Mouse (Mus musculus) heart, embryonic 16.5 days (tissue): ENCODE measurements around the gene Abcg2. TPM values are rescaled to one million over a fixed set of nuclear protein-coding genes. Genes with fewer than 3 reads are reported as not detected.
"Not testable (repeated sequence)": the region's sequence is repeated elsewhere in the genome, so short reads cannot be mapped to it uniquely, and the experiment has no call there.

Experiments
- ATAC-seq: fragments of 200-750 bp; cut with Nextera tagmentation; replicated peaks from 2 replicates; pipeline ENCODE4 v1.8.0; 2017; ENCODE audit warnings: moderate number of reproducible peaks; ENCODE audit not compliant: insufficient read depth, low FRiP score; ENCODE audit errors: extremely low read depth
- H3K27ac ChIP-seq: fragments of 300-500 bp; sonication (generic); 2 replicates; pipeline ENCODE4 v1.5.1; 2014; ENCODE audit warnings: mild to moderate bottlenecking, low read length, control low read depth, moderate library complexity
- H3K27me3 ChIP-seq: fragments of 300-500 bp; sonication (generic); 2 replicates; pipeline ENCODE4 v1.6.1; 2014; ENCODE audit warnings: low read length, mixed read lengths; ENCODE audit not compliant: control insufficient read depth, insufficient read depth
- H3K36me3 ChIP-seq: fragments of 300-500 bp; sonication (generic); 2 replicates; pipeline ENCODE4 v1.6.1; 2014; ENCODE audit not compliant: control insufficient read depth, insufficient read depth
- H3K4me1 ChIP-seq: fragments of 300-500 bp; sonication (generic); 2 replicates; pipeline ENCODE4 v1.6.1; 2014; ENCODE audit warnings: low read length, mixed read lengths; ENCODE audit not compliant: control insufficient read depth, insufficient read depth
- H3K4me2 ChIP-seq: fragments of 300-500 bp; sonication (generic); 2 replicates; pipeline ENCODE4 v1.6.1; 2014; ENCODE audit warnings: low read depth, mild to moderate bottlenecking, control low read depth, low read length
- H3K4me3 ChIP-seq: fragments of 300-500 bp; sonication (generic); 2 replicates; pipeline ENCODE4 v1.5.1; 2014; ENCODE audit warnings: mild to moderate bottlenecking, control low read depth, low read length
- H3K9ac ChIP-seq: fragments of 300-500 bp; sonication (generic); 2 replicates; pipeline ENCODE4 v1.6.1; 2014; ENCODE audit warnings: low read length, control low read depth
- H3K9me3 ChIP-seq: fragments of 300-500 bp; sonication (generic); replicated peaks from 2 replicates; pipeline ENCODE4 v1.6.1; 2016; ENCODE audit warnings: low read length; ENCODE audit not compliant: control insufficient read depth
- WGBS: fragments of 180-500 bp; shearing (Covaris S2); extraction: QIAGEN DNeasy Blood & Tissue Kit; methylation state at CpG from one replicate; pipeline ENCODE4 v1.1.7; 2014; 5-methylcytosine and 5-hydroxymethylcytosine counted together
- polyA plus RNA-seq: library from polyadenylated mRNA; unstranded; fragments of >200 nt; fragmentation: Nextera tagmentation; extraction: Ambion mirVana; gene quantifications from 2 replicates; pipeline ENCODE4 v1.2.1, GENCODE M21; 2015

Gene Abcg2
- polyA plus RNA-seq, 1 experiment from 2014 or later = 61.3 TPM

GRCm38 (mm10) chr6:58596294-58596653, 12.0 kb downstream of the Abcg2 start:
- peak overlapping the region; percentile 58 for H3K9ac ChIP-seq
- no peaks in the 10 kb centered on the region for H3K9me3 ChIP-seq
- H3K4me3 ChIP-seq = peak overlapping the region; percentile 45
- H3K4me2 ChIP-seq = peak overlapping the region; percentile 63
- no peaks in the 10 kb centered on the region for H3K36me3 ChIP-seq
- peaks cover 8% of the 10 kb centered on the region for H3K4me1 ChIP-seq
- WGBS = 14% methylated on average over 16 of the region's 16 CpGs
- peak; percentile 72 for ATAC-seq
- H3K27ac ChIP-seq = peak overlapping the region; percentile 80
- no peaks in the 10 kb centered on the region for H3K27me3 ChIP-seq

GRCm38 (mm10) chr6:58602119-58602518, 17.8 kb downstream of the Abcg2 start:
- 21% methylated on average over 1 of the region's 1 CpGs for WGBS
- H3K9ac ChIP-seq, H3K36me3 ChIP-seq, H3K4me3 ChIP-seq, H3K4me2 ChIP-seq, H3K27me3 ChIP-seq, H3K9me3 ChIP-seq: not testable (repeated sequence)
- Histone ChIP-seq H3K4me1 (peaks cover 11% of the 10 kb centered on the region; the same call in 1 of the 2 replicates), H3K27ac (0 out of 2 replicates have a peak overlapping the region, but pooled peaks have one; percentile 24)
- ATAC-seq = peak; percentile 61; the same call in 1 of the 2 replicates

GRCm38 (mm10) chr6:58602991-58603390, 18.7 kb downstream of the Abcg2 start:
- ATAC-seq, H3K27ac ChIP-seq: not testable (repeated sequence)

GRCm38 (mm10) chr6:58603485-58604090, 19.3 kb downstream of the Abcg2 start:
- WGBS = 56% methylated on average over 3 of the region's 3 CpGs
- H3K9me3 ChIP-seq, H3K4me3 ChIP-seq, H3K36me3 ChIP-seq, H3K27ac ChIP-seq, ATAC-seq, H3K27me3 ChIP-seq, H3K4me2 ChIP-seq, H3K9ac ChIP-seq, H3K4me1 ChIP-seq: not testable (repeated sequence)

More at GRCm38 (mm10) chr6:58602991-58603390, 18.7 kb downstream of the Abcg2 start:
- H3K4me2 ChIP-seq, H3K4me3 ChIP-seq, H3K4me1 ChIP-seq, H3K9ac ChIP-seq, H3K36me3 ChIP-seq, H3K27me3 ChIP-seq, H3K9me3 ChIP-seq: not testable (repeated sequence)

- no peak for ATAC-seq
- Histone ChIP-seq H3K27ac (no peak overlapping the region), H3K36me3 (no peaks in the 10 kb centered on the region), H3K4me3 (no peak overlapping the region), H3K27me3 (no peaks in the 10 kb centered on the region), H3K9ac (no peak overlapping the region), H3K4me2 (no peak overlapping the region), H3K4me1 (peaks cover 5% of the 10 kb centered on the region; the same call in 1 of the 2 replicates), H3K9me3 (0 out of 2 replicates have a peak, but pooled peaks cover 7% of the 10 kb centered on the region)
- 87% methylated on average over 4 of the region's 4 CpGs for WGBS
These were observed 22.3 kb downstream of the Abcg2 start for GRCm38 (mm10) chr6:58606642-58607041.

GRCm38 (mm10) chr6:58608422-58608821, 24.1 kb downstream of the Abcg2 start:
- no peaks in the 10 kb centered on the region for H3K4me1 ChIP-seq
- no peaks in the 10 kb centered on the region for H3K27me3 ChIP-seq
- H3K9ac ChIP-seq = no peak overlapping the region
- H3K36me3 ChIP-seq = no peaks in the 10 kb centered on the region
- H3K9me3 ChIP-seq = 0 out of 2 replicates have a peak, but pooled peaks cover 7% of the 10 kb centered on the region
- ATAC-seq = peak; percentile 38; the same call in 1 of the 2 replicates
- H3K27ac ChIP-seq = no peak overlapping the region
- WGBS = 89% methylated on average over 2 of the region's 2 CpGs
- H3K4me3 ChIP-seq = no peak overlapping the region
- H3K4me2 ChIP-seq = no peak overlapping the region

- Histone ChIP-seq H3K4me1 (no peaks in the 10 kb centered on the region), H3K4me2 (no peak overlapping the region), H3K9ac (no peak overlapping the region), H3K36me3 (no peaks in the 10 kb centered on the region), H3K27ac (no peak overlapping the region), H3K27me3 (no peaks in the 10 kb centered on the region), H3K9me3 (0 out of 2 replicates have a peak, but pooled peaks cover 7% of the 10 kb centered on the region), H3K4me3 (no peak overlapping the region)
- 72% methylated on average over 6 of the region's 6 CpGs for WGBS
- no peak for ATAC-seq
These were observed 25.8 kb downstream of the Abcg2 start for GRCm38 (mm10) chr6:58609919-58610759.

GRCm38 (mm10) chr6:58610760-58611654, 26.7 kb downstream of the Abcg2 start:
- Histone ChIP-seq H3K4me1 (no peaks in the 10 kb centered on the region), H3K9me3 (0 out of 2 replicates have a peak, but pooled peaks cover 7% of the 10 kb centered on the region), H3K4me3 (no peak overlapping the region), H3K27ac (no peak overlapping the region), H3K36me3 (no peaks in the 10 kb centered on the region), H3K9ac (no peak overlapping the region), H3K4me2 (no peak overlapping the region), H3K27me3 (no peaks in the 10 kb centered on the region)
- ATAC-seq = peak; percentile 79
- WGBS = 69% methylated on average over 4 of the region's 4 CpGs
